Mouse (Mus musculus) megakaryocyte, embryonic 14.5 days (primary cell): Measurements from ENCODE around the gene Sept1. TPM values are rescaled to one million over a fixed set of nuclear protein-coding genes. Genes with fewer than 3 reads are reported as not detected.

Experiments
- H3K27me3 ChIP-seq: replicated peaks from 2 replicates; pipeline ENCODE3; 2012; ENCODE audit warnings: inconsistent platforms
- H3K36me3 ChIP-seq: replicated peaks from 2 replicates; pipeline ENCODE3; 2012; ENCODE audit warnings: low read length, inconsistent platforms, mixed read lengths
- H3K4me1 ChIP-seq: 2 replicates; pipeline ENCODE4 v1.6.1; 2012; ENCODE audit warnings: inconsistent platforms
- H3K4me3 ChIP-seq: replicated peaks from 2 replicates; pipeline ENCODE3; 2012; ENCODE audit warnings: moderate library complexity, mild to moderate bottlenecking, inconsistent platforms
- H3K9me3 ChIP-seq: 2 replicates; pipeline ENCODE4 v1.6.1; 2012; ENCODE audit warnings: inconsistent platforms
- FLI1 ChIP-seq: IDR thresholded peaks from 2 replicates; pipeline ENCODE4 v1.6.1; 2012; ENCODE audit warnings: low read length, inconsistent platforms, mixed read lengths
- GATA1 ChIP-seq: IDR thresholded peaks from 3 replicates; pipeline ENCODE4 v1.6.1; 2012; ENCODE audit warnings: mixed read lengths, low read length, inconsistent platforms, borderline replicate concordance
- polyA plus RNA-seq: library from polyadenylated mRNA; stranded (reverse); fragments of >175 nt; gene quantifications from 2 replicates; pipeline ENCODE4 v1.2.3, GENCODE M21; 2012; ENCODE audit warnings: low replicate concordance; ENCODE audit not compliant: insufficient read depth

The Sept1 gene
- polyA plus RNA-seq, 1 experiment = 369 TPM

DNA sequence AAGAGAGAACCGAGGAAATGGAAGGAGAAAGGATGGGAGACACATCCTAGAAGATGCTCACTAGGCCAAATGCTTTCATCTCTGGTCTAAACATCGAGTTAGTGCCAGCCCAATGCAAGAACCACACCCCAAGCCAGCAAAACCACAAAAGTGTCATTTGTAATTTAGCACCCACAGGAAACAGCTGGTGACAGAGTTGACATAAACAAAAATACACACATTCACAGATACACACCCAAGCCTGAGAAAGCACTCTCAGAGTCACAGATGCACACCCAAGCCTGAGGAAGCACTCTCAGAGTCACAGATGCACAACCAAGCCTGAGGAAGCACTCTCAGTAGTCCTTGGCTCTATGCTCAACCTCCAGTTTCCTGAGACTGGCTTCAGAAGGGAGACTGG, 52.1 kb downstream of the Sept1 start:
- peaks cover 76% of the 10 kb centered on the region for H3K4me1 ChIP-seq
- peaks cover 4% of the 10 kb centered on the region; the same call in 1 of the 2 replicates for H3K9me3 ChIP-seq
- H3K27me3 ChIP-seq = no peaks in the 10 kb centered on the region
- H3K36me3 ChIP-seq = no peaks in the 10 kb centered on the region
- TF ChIP-seq GATA1 (no peak), FLI1 (no peak)
- H3K4me3 ChIP-seq = no peak overlapping the region

DNA sequence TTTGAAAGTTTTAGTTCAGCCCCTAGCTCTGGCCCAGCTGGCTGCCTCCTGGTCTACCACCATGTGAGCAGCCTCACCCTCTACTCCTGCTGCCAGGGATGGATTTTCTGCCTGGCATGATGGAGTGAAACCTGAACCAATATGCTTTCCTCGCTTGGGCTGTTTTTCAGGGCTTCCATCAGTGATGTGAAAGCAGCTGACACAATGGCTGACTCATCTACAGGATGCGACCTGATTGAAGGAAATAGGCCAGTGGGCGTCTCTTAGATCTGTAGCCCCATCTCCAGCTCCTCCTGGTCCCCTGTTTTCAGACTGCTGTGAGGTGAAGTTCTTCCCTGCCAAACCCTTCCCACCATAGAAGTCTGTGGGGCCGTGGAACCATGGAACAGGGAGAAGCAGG, 56.0 kb downstream of the Sept1 start:
- H3K4me3 ChIP-seq = no peak overlapping the region
- H3K9me3 ChIP-seq = peaks cover 18% of the 10 kb centered on the region
- TF ChIP-seq GATA1 (no peak), FLI1 (no peak)
- H3K4me1 ChIP-seq = peaks cover 39% of the 10 kb centered on the region
- H3K27me3 ChIP-seq = no peaks in the 10 kb centered on the region
- H3K36me3 ChIP-seq = no peaks in the 10 kb centered on the region

DNA sequence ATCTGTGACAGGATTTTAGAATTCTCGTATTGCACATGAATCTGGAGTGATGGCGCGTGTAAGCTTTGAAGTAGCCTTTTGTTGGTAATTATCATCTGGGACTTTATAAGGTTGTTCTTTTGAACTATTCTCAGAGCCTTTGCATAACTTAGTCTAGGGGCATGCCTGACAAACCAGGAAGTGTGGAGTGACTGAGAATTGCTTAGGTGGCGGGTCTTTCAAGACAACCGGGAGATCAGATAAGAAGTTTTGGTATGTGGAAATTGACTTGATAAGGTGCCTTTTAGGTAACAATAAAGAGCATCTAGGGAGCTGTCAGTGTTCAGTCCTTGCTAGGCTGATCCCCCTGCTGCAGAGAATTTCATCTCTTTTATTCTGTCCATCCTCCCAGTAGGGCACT, 66.4 kb downstream of the Sept1 start:
- Histone ChIP-seq H3K9me3 (peaks cover 20% of the 10 kb centered on the region), H3K4me1 (peaks cover 32% of the 10 kb centered on the region), H3K36me3 (no peaks in the 10 kb centered on the region), H3K27me3 (peaks cover 4% of the 10 kb centered on the region), H3K4me3 (no peak overlapping the region)
- TF ChIP-seq FLI1 (no peak), GATA1 (no peak)

DNA sequence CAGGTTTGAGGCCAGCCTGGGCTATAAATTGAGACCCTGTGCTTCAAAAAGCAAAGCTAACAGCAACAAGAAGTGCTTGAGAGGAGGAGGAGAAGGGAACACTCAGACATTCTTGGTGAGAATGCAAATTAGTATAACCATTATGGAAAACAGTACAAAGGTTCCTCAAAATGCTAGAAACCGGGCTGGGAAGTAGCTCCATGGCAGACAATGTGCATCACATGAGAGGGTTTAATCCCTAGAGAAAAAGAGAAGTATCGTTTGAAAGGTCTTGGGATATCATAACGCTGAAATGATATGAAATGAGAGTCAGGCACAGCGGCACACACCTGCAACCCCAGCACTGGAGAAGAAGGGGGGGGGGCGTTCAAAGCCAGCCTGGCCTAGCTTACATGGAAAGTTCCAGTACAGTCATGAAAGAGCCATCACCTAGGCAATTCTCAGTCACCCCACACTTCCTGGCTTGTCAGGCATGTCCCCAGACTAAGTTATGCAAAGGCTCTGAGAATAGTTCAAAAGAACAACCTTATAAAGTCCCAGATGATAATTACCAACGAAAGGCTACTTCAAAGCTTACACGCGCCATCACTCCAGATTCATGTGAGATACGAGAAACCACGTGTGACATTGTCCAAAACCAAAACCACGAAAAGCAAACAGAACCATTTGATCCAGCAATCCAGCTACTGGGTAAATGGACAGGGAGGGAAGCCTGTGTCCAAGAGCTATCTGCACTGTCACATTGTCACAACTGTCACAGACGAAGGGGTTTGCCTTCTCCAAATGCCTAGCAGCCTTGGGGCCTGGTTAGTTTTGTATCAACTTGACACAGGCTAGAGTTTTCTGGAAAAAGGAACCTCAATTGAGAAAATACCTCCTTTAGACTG, 67.1 kb downstream of the Sept1 start:
- H3K4me3 ChIP-seq = no peak overlapping the region
- no peaks in the 10 kb centered on the region for H3K36me3 ChIP-seq
- no peak for TF ChIP-seq FLI1
- peaks cover 32% of the 10 kb centered on the region for H3K4me1 ChIP-seq
- H3K27me3 ChIP-seq = peaks cover 4% of the 10 kb centered on the region
- peaks cover 13% of the 10 kb centered on the region for H3K9me3 ChIP-seq

Other genes starting within 250 kb of the Sept1 start
- gene Mvp, start 218.5 kb downstream of the Sept1 start, polyA plus RNA-seq = 39.1 and 72.4 TPM in 2 replicates
- gene Pagr1b, start 216.6 kb downstream of the Sept1 start, polyA plus RNA-seq = 4.2 TPM in 1 of 2 replicates, not detected in the other
- 15.8 and 94.8 TPM in 2 replicates for gene Pagr1a, start 215.8 kb downstream of the Sept1 start, polyA plus RNA-seq
- gene Gm42742, start 212.0 kb downstream of the Sept1 start, polyA plus RNA-seq = 164 and 252 TPM in 2 replicates
- 0.68 and 3.9 TPM in 2 replicates for gene Prrt2, start 211.9 kb downstream of the Sept1 start, polyA plus RNA-seq
- 324 and 1,017 TPM in 2 replicates for gene Maz, start 206.1 kb downstream of the Sept1 start, polyA plus RNA-seq
- 6.8 and 18.0 TPM in 2 replicates for gene Kif22, start 190.7 kb downstream of the Sept1 start, polyA plus RNA-seq
- not detected in 2 replicates for gene Zg16, start 145.8 kb downstream of the Sept1 start, polyA plus RNA-seq
- 71.8 and 93.9 TPM in 2 replicates for gene AI467606, start 141.8 kb downstream of the Sept1 start, polyA plus RNA-seq
- gene Qprt, start 110.9 kb downstream of the Sept1 start, polyA plus RNA-seq = not detected in 2 replicates
- 2.2 and 17.4 TPM in 2 replicates for gene Spn, start 95.3 kb downstream of the Sept1 start, polyA plus RNA-seq
- gene Cd2bp2, start 37.1 kb downstream of the Sept1 start, polyA plus RNA-seq = 13.5 and 43.5 TPM in 2 replicates
- 83.3 and 137 TPM in 2 replicates for gene Tbc1d10b, start 24.7 kb downstream of the Sept1 start, polyA plus RNA-seq
- gene Mylpf, start 24.2 kb downstream of the Sept1 start, polyA plus RNA-seq = 4.7 TPM in 1 of 2 replicates, not detected in the other
- gene Zfp553, start 69 bp downstream of the Sept1 start, polyA plus RNA-seq = 10.8 and 17.3 TPM in 2 replicates
- gene Zfp771, start 11.1 kb upstream of the Sept1 start, polyA plus RNA-seq = 85.4 and 270 TPM in 2 replicates
- 65.3 and 143 TPM in 2 replicates for gene Dctpp1, start 27.6 kb upstream of the Sept1 start, polyA plus RNA-seq
- 32.9 and 41.0 TPM in 2 replicates for gene Sephs2, start 40.9 kb upstream of the Sept1 start, polyA plus RNA-seq
- 11.2 and 21.5 TPM in 2 replicates for gene Itgal, start 63.1 kb upstream of the Sept1 start, polyA plus RNA-seq
- 21.5 and 31.6 TPM in 2 replicates for gene Zfp768, start 112.5 kb upstream of the Sept1 start, polyA plus RNA-seq
- 0.73 TPM in 1 of 2 replicates, not detected in the other for gene Zfp747, start 142.9 kb upstream of the Sept1 start, polyA plus RNA-seq
- 0.07 and 1.7 TPM in 2 replicates for gene 9130019O22Rik, start 154.0 kb upstream of the Sept1 start, polyA plus RNA-seq
- gene E430018J23Rik, start 160.5 kb upstream of the Sept1 start, polyA plus RNA-seq = 5.5 TPM in 1 of 2 replicates, not detected in the other
- 0.32 TPM in 1 of 2 replicates, not detected in the other for gene Zfp764, start 173.7 kb upstream of the Sept1 start, polyA plus RNA-seq
- 12.3 and 25.6 TPM in 2 replicates for gene Zfp688, start 188.9 kb upstream of the Sept1 start, polyA plus RNA-seq
- gene Zfp689, start 216.0 kb upstream of the Sept1 start, polyA plus RNA-seq = 4.4 and 12.0 TPM in 2 replicates
- 83.1 and 177 TPM in 2 replicates for gene Prr14, start 226.5 kb upstream of the Sept1 start, polyA plus RNA-seq
- 237 and 322 TPM in 2 replicates for gene Fbrs, start 246.1 kb upstream of the Sept1 start, polyA plus RNA-seq